Mouse (Mus musculus) bone marrow macrophage, adult 2 months (primary cell): ENCODE data around the gene Prl2a1. TPM values are rescaled to one million over a fixed set of nuclear protein-coding genes. Genes with fewer than 3 reads are reported as not detected.
"Not testable (repeated sequence)": the region's sequence is repeated elsewhere in the genome, so short reads cannot be mapped to it uniquely, and the experiment has no call there.

ENCODE experiments used
- H3K27ac ChIP-seq: 2 replicates; pipeline ENCODE4 v1.5.1; 2012; ENCODE audit warnings: low read depth, low read length; ENCODE audit not compliant: insufficient read depth
- H3K4me1 ChIP-seq: 2 replicates; pipeline ENCODE4 v1.6.1; 2012; ENCODE audit warnings: low read length; ENCODE audit not compliant: control insufficient read depth, insufficient read depth
- H3K4me3 ChIP-seq: 2 replicates; pipeline ENCODE4 v1.5.1; 2012; ENCODE audit warnings: mild to moderate bottlenecking, low read length, moderate library complexity; ENCODE audit not compliant: insufficient read depth
- CTCF ChIP-seq: IDR thresholded peaks from 2 replicates; pipeline ENCODE4 v1.5.1; 2012; ENCODE audit warnings: low read depth, mild to moderate bottlenecking, low read length, moderate library complexity
- POLR2A ChIP-seq: IDR thresholded peaks from 2 replicates; pipeline ENCODE4 v1.6.1; 2012; ENCODE audit warnings: mild to moderate bottlenecking, low read depth, low read length, borderline replicate concordance
- polyA plus RNA-seq: library from polyadenylated mRNA; stranded (reverse); fragments of >200 nt; gene quantifications from 2 replicates; pipeline ENCODE4 v1.2.4, GENCODE M21; 2012; ENCODE audit not compliant: missing spikeins, insufficient read depth, insufficient read length

Gene Prl2a1
- not detected in 2 replicates for polyA plus RNA-seq

- H3K27ac ChIP-seq, result no peak within 1 kb of the TSS
- no peak within 1 kb of the TSS for H3K4me3 ChIP-seq
- H3K4me1 ChIP-seq, result no peaks in the 10 kb centered on the region
- no peak for TF ChIP-seq POLR2A
- TF ChIP-seq CTCF, result no peak
Measured at GRCm38 (mm10) chr13:27801354-27801753, at the start of gene Prl2a1. Prl2a1 (plus strand) TSS chr13:27801654.

GRCm38 (mm10) chr13:27780704-27781103 lies 20.8 kb upstream of the Prl2a1 start, which contains the start of gene Prl7c1:
Prl7c1 (minus strand) TSS chr13:27780804.
- H3K27ac ChIP-seq, H3K4me1 ChIP-seq: not testable (repeated sequence)

GRCm38 (mm10) chr13:27799303-27799702 lies 2.2 kb upstream of the Prl2a1 start:
- Histone ChIP-seq H3K4me1 (no peaks in the 10 kb centered on the region), H3K27ac (no peak overlapping the region), H3K4me3 (no peak overlapping the region)
- TF ChIP-seq CTCF, result no peak
- no peak for TF ChIP-seq POLR2A

More at GRCm38 (mm10) chr13:27780704-27781103, 20.8 kb upstream of the Prl2a1 start, which contains the start of gene Prl7c1:
- H3K4me3 ChIP-seq, result not testable (repeated sequence)

- TF ChIP-seq CTCF, result no peak
- no peak for TF ChIP-seq POLR2A
- Histone ChIP-seq H3K4me3 (no peak overlapping the region), H3K27ac (no peak overlapping the region), H3K4me1 (no peaks in the 10 kb centered on the region)
Measured at GRCm38 (mm10) chr13:27802765-27803164, 1.3 kb downstream of the Prl2a1 start.

GRCm38 (mm10) chr13:27849042-27849441 lies 47.6 kb downstream of the Prl2a1 start, which contains the start of gene Prl2c1:
Prl2c1 (plus strand) TSS chr13:27849342.
- TF ChIP-seq CTCF (no peak), POLR2A (no peak)
- H3K4me3 ChIP-seq, result no peak within 1 kb of the TSS
- no peak within 1 kb of the TSS for H3K27ac ChIP-seq
- no peaks in the 10 kb centered on the region for H3K4me1 ChIP-seq

Other genes with a start within 250 kb of the Prl2a1 start
- not detected in 2 replicates for gene Prl8a9, start 237.0 kb upstream of the Prl2a1 start, polyA plus RNA-seq
- gene Prl8a1, start 219.5 kb upstream of the Prl2a1 start, polyA plus RNA-seq, result not detected in 2 replicates
- gene Prl7b1, start 191.1 kb upstream of the Prl2a1 start, polyA plus RNA-seq, result not detected in 2 replicates
- gene Prl7a1, start 159.2 kb upstream of the Prl2a1 start, polyA plus RNA-seq, result not detected in 2 replicates
- gene Prl7a2, start 133.6 kb upstream of the Prl2a1 start, polyA plus RNA-seq, result not detected in 2 replicates
- not detected in 2 replicates for gene Prl7d1, start 84.9 kb upstream of the Prl2a1 start, polyA plus RNA-seq
- not detected in 2 replicates for gene Prl7c1, start 20.9 kb upstream of the Prl2a1 start, polyA plus RNA-seq
- not detected in 2 replicates for gene Prl2c1, start 47.7 kb downstream of the Prl2a1 start, polyA plus RNA-seq
- gene Prl4a1, start 214.6 kb downstream of the Prl2a1 start, polyA plus RNA-seq, result not detected in 2 replicates